Mouse (Mus musculus) testis, postnatal 10 days (tissue): ENCODE measurements around the gene Kdm5d.

Source experiments
- DNase-seq: peaks from one replicate; pipeline ENCODE4 v3.0.0; 2021; ENCODE audit warnings: low spot score

The Kdm5d gene

DNA sequence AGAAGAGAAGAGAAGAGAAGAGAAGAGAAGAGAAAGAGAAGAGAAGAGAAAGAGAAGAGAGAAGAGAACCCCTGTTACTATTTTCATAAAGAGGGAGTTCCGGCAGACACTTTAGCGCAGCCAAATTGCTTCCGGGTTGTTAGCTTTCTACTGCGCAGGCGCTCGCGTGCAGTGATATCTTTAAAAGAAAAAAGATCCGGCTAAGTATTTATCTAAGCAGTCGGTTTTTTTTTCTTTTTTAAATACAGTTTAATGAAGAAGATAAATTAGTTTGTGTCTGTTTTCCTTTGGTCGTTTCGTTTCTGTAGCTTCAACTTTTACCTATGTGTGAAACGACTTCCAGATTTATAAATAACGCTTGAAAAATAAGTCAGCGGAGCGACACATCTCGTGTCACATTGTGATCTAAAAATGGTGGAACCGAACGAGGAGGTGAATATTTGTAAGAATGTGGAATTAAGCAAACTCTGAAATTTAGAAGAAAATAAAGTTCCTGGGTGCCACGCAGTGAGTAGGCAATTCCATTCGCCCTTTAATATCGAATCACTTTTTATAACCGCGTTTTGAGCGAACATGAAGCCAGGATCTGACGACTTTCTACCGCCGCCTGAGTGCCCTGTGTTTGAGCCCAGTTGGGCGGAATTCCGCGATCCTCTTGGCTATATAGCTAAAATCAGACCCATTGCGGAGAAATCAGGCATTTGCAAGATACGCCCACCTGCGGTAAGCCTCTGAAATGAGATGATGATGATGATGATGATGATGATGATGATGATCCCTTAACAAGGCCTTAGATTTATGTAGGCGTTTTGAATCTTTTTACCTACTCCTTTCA, at the start of gene Kdm5d:
Gene Kdm5d, plus strand, starts transcription at position 396 of the 835 bp plus-strand sequence.
- DNase-seq, result peak; percentile 61

DNA sequence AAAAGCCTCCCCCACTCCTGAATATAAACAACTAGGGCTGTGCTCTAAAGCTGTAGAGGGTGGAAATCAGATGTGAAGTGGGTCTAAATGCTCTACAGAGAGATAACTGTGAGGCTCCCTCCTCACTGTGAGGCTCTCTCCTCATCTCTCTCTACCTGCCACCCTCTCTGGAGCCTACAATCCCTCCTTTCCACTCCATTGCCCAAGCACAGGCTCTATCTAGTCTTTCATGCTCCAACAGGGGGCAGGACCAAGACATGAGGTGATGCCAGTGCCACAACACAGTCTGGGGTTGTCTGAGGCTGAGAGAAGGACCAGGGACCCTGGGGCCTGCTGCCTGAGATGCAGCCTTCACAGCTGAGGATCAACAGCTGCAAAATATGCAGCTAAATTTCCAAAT, 25.2 kb upstream of the Kdm5d start:
- DNase-seq, result no peak

- no peak for DNase-seq
Observed at GRCm38 (mm10) chrY:872855-873549, 24.6 kb upstream of the Kdm5d start.
